Mouse (Mus musculus): ENCODE measurements around the gene Metap1d.

DNA sequence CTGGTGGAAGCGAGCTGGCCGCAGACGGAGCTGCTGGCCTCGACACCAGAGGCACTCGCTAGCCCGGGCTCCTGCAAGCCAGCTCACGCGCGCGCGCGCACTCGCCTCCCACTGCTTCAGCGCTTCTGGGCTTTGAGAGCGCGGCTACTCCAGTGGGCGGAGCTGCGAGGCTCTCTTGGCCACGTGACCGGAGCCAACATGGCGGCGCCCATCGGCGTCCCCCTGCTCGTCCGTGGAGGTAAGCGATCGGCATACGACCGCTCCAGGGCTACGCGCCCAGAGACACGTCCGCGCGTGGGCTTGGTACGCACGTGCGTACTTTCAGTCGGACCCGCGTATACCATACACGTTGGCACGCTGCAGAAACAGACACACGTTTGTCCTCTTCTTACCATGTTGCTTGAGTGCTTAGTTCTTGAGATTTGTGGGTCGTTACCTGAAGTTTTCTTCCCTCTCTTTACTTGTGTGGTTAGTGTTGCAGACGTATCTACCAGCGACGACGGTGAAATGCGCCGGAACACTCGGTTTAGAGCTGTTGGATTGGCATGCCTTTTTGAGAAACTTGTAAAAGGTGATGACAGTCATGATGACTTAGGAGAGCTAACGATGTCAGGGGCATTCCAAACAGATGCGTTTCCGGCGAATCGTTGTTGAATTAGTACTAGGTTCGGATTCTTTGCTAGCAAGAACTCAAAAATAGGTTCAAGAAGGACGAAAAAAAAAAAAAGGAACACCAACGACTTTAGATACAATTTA is at the start of gene Metap1d:
- TF ChIP-seq RCOR1 (IDR thresholded peaks at IDR 0.05; ENCODE audit: low read depth, low read length), result no peak
- no peak for TF ChIP-seq MEF2A (IDR thresholded peaks at IDR 0.05; ENCODE audit: extremely low read depth, insufficient replicate concordance, low read depth, low read length, poor library complexity, severe bottlenecking)
- TF ChIP-seq POLR2A (IDR thresholded peaks at IDR 0.05; ENCODE audit: control insufficient read depth in 1 of 2, insufficient read depth in 1 of 2, low read depth in 1 of 2, low read length in 2 of 2, poor library complexity in 1 of 2), result peak; percentile 94
- TF ChIP-seq MAFK (IDR thresholded peaks at IDR 0.05; ENCODE audit: borderline replicate concordance, low read depth, low read length), result no peak
- no peak for TF ChIP-seq JUND (IDR thresholded peaks at IDR 0.05; ENCODE audit: low read depth, low read length)
- TF ChIP-seq CTCF (IDR thresholded peaks at IDR 0.05 in 2 of 3, conservative IDR thresholded peaks at IDR 0.05 in 1 of 3; ENCODE audit: control insufficient read depth in 1 of 3, insufficient read depth in 1 of 3, low read depth in 2 of 3, low read length in 3 of 3, poor library complexity in 1 of 3, severe bottlenecking in 1 of 3), result no peak
- TF ChIP-seq SMC3 (IDR thresholded peaks at IDR 0.05; ENCODE audit: low read depth, low read length), result peak; percentile 36; the same call in 1 of the 2 replicates
- TF ChIP-seq CHD2 (IDR thresholded peaks at IDR 0.05; ENCODE audit: low read length), result no peak
- no peak; the same call in none of the 2 replicates for TF ChIP-seq BHLHE40 (IDR thresholded peaks at IDR 0.05; ENCODE audit: borderline replicate concordance, low read depth, low read length)
- TF ChIP-seq TBP (IDR thresholded peaks at IDR 0.05; ENCODE audit: low read depth, low read length), result peak; percentile 68
- TF ChIP-seq ZMIZ1 (IDR thresholded peaks at IDR 0.05; ENCODE audit: low read depth, low read length), result peak; percentile 94
- 0 out of 2 replicates have a peak, but pooled peaks have one; percentile 53 for TF ChIP-seq E2F4 (IDR thresholded peaks at IDR 0.05; ENCODE audit: borderline replicate concordance, low read depth, low read length)
- no peak for TF ChIP-seq TAL1 (IDR thresholded peaks at IDR 0.05; ENCODE audit: low read length)
- TF ChIP-seq USF1 (IDR thresholded peaks at IDR 0.05; ENCODE audit: low read depth, low read length), result peak; percentile 99

All from MEL (cell line).